Mouse (Mus musculus) left cerebral cortex, postnatal 36 days (tissue): ENCODE data around the gene Cpb2. TPM values are rescaled to one million over a fixed set of nuclear protein-coding genes. Genes with fewer than 3 reads are reported as not detected.

Experiments
- microRNA-seq: library from miRNA; unstranded; fragments of <30 nt; microRNA quantifications from one replicate; pipeline ENCODE4 v1.2.0, GENCODE M21; 2022
- total RNA-seq, 2 experiments: library from RNA; stranded (reverse); gene quantifications; 2 replicates each; pipeline ENCODE4 v1.2.3; 2021

Cpb2 gene
- total RNA-seq, 2 experiments from 2014 or later = not detected

Small RNA genes within 50 kb of the gene (microRNA-seq; reads per million reads assigned to microRNA genes)
- not detected for gene Gm44482

Other genes with a start within 250 kb of the Cpb2 start
- gene Rubcnl, start 226.3 kb upstream of the Cpb2 start, total RNA-seq = 1 to 10 TPM; 1.2 to 1.8 TPM
- under 1 TPM in 1 of 2 experiments, not detected in 1; 0.12 TPM for gene Lrrc63, start 111.4 kb upstream of the Cpb2 start, total RNA-seq
- gene Lcp1, start 111.2 kb upstream of the Cpb2 start, total RNA-seq = 1 to 10 TPM; 6.2 to 9.0 TPM
- gene Zc3h13, start 42.1 kb downstream of the Cpb2 start, total RNA-seq = 10 to 100 TPM; 51.1 to 54.6 TPM
- 1 to 10 TPM; 6.7 to 7.5 TPM for gene Siah3, start 213.7 kb downstream of the Cpb2 start, total RNA-seq